Mouse (Mus musculus) layer of hippocampus, adult 9-10 months (tissue): Measurements from ENCODE around the gene Spata1.
"Not testable (repeated sequence)": the region's sequence is repeated elsewhere in the genome, so short reads cannot be mapped to it uniquely, and the experiment has no call there.

Source experiments
- DNase-seq: peaks from one replicate; pipeline ENCODE4 v3.0.0; 2022; ENCODE audit warnings: low spot score

Gene Spata1

GRCm38 (mm10) chr3:146451375-146451774, 48.2 kb downstream of the Spata1 start:
- DNase-seq: no peak

GRCm38 (mm10) chr3:146450371-146450841, 49.1 kb downstream of the Spata1 start:
- DNase-seq: peak; percentile 89

- DNase-seq: no peak
Measured at GRCm38 (mm10) chr3:146449745-146450250, 49.8 kb downstream of the Spata1 start, which contains the start of gene Ctbs. TSS of gene Ctbs (plus strand) at chr3:146449795.

DNA sequence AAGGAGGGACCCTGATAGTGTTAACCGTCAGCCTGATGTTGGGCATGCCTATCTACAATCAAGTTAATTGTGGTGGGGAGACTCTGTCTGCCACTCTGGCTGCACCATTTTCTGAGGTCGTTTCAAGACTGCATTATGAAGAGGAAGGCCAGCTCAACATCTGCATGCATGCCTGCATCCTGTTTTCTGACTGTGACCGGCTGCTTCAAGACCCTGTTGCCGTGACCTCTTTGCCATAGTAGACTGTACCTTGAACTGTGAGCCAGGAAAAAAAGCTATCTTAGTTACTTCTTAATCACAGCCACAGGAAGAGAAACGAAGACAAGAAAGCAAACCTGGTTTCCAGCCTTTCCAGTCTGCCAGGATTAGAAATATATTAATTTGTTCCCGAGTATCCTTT, 50.6 kb downstream of the Spata1 start:
- no peak for DNase-seq

GRCm38 (mm10) chr3:146448372-146448771, 51.2 kb downstream of the Spata1 start:
- no peak for DNase-seq

- DNase-seq: no peak
Measured at GRCm38 (mm10) chr3:146447598-146447997, 52.0 kb downstream of the Spata1 start.

- no peak for DNase-seq
Measured at GRCm38 (mm10) chr3:146447156-146447555, 52.4 kb downstream of the Spata1 start.

DNA sequence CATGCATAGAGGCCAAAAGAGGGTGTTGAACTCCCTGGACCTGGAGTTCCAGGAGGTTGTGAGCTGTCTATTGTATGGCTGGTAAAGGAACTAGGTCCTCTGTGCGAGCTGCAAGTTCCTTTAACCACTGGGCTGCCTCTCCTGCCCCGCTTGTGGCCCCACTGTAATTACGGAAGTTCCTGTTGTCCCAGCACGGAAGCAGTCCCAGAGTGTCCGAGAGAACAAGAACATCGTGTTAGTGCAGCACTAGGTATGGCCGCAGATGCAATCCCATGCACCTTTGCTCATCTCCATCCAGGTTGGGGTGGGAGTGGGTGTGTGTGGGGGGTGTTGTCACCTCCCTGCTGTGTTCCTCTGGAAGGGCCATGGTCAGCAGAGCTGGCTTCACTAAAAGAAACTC, 54.7 kb downstream of the Spata1 start:
- no peak for DNase-seq

DNA sequence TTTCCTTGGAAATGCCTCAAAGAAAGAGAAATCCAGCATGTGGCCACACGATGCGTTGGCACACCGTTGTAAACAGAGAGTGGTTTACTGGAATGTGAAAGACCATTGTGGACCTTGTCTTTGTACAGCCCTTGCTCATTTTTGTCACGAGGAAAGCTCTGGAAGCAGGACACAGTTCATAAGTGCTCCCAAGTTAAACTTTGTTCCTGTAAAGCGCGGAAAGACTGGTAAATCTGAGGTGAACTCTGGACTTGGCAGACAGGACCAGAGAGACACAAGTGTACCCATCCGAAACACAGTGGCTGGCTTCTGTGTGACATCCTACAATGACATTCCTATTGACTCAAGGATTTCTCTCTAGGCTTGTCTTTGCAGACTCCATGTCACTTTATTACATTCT, 56.2 kb downstream of the Spata1 start:
- DNase-seq: no peak

DNA sequence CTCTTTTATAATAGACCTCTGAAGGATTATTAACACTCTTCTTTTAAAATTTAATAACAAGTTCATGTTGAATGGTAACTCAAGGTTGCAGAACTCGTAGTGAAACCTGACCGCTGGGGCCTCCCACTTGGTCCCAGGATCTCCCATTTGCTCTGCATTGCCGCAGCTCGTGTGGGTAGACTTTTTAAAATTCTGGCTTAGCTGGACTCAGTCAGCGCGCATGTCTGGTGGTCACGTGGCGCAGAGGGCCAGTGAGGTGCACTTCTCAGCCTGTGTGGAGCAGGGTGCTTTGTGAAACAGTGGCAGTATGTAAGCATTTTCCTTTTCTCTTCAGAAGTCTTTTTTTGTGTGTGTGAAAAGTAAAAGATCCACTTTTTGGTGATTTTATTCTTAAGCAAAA, 56.6 kb downstream of the Spata1 start:
- no peak for DNase-seq

DNA sequence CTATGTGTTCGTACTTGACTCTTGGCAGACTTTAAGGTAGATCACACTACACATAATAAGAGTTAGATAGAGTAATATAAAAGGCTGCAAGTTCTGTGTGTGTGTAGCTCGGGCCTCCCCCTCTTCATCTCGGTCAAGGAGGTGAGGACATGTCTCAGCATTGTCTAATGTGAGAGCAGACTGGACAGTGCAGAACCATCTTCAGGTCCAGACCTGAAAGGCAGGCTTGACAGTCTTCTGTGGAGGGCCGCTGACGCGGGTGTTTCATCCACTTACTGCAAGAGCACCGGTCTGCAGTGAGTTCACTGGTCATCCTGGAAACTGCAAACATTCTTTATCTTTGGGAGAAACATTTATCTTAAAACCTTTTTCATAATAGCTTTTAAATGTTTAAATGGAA, 57.1 kb downstream of the Spata1 start:
- no peak for DNase-seq

- no peak for DNase-seq
Measured at GRCm38 (mm10) chr3:146440422-146440821, 59.1 kb downstream of the Spata1 start.

DNA sequence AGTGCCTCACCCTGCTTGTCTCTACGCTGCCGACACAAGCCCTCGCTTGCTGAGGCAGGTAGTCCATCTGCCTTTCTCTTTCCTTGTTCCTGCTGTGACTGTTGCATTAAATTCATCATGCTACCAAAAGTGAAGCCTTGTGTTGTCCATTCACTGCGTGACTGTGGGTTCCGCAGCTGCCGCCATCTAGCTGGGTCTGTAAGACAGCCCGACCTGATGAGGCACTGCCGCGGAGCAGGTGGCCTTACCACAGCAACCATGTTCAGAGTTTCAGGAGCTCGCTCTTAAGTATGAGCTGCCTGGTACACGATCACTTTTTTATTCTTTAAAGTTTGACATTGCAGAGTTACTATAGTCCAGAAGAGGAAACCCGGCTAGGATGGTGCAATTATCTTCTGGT, 59.5 kb downstream of the Spata1 start:
- DNase-seq: no peak

DNA sequence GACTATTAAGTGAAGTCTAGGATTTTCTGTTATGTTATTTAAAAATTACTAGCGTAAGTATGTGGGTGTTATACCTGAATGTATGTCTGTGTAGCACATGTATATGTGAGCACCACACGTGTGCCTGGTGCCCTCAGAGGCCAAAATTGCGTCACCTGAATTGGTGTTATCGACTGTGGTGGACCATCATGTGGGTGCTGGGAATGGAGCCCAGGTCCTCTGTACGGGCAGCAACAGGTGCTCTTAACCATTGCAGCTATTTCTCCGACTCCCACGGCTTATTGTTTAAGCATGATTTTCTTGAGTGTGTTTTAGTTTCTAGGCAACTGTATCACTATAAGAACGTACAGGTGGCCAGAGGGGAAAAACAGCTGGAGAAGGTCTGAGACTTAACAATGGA, 63.4 kb downstream of the Spata1 start:
- DNase-seq: no peak

DNA sequence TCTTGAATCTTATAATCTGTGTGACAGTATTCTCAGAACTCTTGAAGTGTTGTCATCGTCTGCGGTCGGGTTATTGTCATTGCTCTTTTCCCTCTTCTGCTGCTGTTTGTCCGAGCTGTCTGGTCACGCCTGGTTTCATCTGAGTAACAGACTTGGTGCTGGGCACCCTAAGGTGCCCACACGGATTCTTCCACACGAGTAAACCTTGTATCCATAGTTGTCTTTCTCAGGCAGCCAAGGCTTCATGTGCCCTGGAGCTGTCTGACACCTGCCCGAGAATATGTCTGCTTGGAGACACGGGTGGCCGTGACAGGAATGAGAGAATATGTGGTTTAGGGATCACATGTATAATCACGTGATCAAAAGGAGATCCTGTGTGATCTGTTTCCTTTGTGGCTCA, 64.0 kb downstream of the Spata1 start:
- DNase-seq: no peak

- DNase-seq: no peak
Measured at GRCm38 (mm10) chr3:146434686-146435085, 64.9 kb downstream of the Spata1 start.

DNA sequence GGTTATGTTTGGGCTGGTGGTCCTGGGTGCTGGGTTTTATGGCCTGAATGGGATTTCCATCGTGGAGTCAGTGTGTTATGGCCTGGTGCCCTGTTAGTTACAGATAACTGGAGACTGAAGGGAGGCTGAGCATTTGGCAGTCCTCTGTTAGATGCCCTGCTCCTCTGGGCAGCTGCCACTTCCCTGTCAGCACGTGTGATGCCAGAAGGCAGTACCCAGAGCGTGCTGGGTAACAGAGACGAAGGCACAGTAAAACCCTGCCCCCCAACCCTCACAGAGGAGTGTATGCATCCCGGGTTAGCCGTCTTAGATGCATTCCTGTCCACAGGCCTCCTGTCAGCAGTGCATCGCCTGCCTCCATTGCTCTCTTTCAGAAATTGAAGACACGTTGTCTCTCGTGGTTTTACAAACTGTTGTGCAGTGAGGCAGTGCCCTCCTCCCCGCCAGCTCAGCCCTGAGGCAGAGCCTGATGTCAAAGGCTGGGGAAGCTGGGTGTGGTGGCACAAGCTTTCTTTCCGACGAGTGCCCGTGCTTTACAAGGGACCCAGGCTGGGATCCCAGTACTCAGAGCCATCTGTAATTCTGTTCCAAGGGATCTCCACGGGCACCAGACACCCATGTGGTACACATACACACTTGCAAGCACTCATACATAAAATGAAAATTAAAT, 65.7 kb downstream of the Spata1 start:
- DNase-seq: no peak

GRCm38 (mm10) chr3:146433063-146433462, 66.5 kb downstream of the Spata1 start:
- DNase-seq: not testable (repeated sequence)

DNA sequence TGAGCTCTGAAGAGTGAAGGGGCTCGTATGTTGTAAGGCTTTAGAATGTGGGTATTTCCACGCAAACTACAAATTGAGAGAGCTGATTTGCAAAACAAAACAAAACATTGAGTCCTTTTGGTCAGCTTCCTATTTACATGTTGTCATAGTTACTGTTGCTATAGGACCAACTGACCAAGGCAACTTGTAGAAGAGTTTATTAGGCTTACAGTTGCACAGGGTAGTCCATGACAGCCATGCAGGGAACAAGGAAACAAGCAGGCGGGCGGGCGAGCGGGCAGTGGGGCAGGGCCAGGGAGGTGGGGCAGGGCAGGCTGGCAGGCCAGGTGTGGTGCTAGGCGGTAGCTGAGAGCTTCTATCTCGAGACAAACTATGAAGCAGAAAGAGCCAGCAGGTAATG, 73.1 kb downstream of the Spata1 start:
- DNase-seq: no peak

DNA sequence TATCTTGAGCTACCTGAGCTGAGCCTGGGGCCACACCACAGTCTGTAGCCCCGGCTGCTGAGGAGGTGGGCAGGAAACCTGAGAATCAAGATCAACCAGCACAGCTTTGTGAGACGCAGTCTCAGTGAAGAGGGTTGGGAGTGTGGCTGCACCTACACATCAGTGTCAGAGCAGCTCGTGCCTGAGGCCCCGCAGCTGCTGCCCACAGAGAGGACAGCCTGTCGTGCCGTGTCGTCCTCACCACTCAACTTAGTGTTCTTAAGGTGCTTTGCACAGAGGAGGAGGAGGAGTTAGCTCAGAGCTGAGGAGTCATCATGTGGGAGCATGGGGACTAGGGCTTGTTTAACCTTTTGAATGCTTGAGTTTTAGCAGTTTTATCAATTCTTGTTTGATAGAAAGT, 73.7 kb downstream of the Spata1 start:
- DNase-seq: no peak

DNA sequence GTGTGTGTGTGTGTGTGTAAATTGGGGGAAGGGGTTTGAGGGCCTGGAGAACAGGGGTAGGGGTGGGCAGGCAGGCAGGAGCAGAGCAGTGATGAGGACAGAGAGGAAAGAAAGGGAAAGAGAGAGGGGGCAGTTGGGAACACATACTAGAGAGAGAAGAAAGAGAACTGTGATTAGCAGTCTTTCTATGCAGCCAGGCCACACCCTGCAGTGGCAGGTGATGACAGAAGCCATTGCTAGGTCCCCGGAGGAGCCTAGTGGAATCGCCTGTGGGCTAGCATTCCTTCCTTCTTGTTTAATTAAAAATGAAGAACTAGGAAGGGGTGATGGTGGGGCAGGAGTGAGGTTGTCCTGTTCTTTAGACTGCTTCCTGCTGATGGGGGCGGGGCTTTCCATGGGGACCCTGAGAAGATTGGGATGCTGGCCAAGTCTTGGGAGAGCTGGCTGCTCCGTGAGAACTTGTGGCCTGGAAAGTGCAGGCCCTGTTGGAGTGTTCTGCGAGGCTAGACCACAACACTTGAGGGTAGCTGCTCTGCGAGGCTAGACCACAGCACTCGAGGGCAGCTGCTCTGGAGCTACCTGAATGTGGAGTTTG, 75.2 kb downstream of the Spata1 start:
- DNase-seq: no peak

DNA sequence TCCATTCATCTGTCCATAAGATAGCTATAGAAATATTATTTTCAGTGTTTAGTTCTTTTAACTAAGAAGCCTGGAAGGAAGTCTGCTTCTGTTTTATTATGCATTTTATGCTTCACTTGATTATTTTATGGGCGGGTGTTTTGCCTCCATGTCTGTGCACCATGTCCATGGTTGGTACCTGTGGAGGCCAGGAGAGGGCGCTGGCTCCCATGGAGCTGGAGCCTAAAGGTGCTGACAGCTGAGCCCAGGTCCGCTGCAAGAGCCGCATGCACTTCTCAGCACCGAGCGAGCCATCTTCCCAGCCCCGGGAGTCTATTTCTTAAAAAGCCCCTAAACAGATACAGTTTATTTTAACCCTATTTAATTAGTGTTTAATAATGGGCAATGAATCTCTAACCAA, 75.8 kb downstream of the Spata1 start:
- DNase-seq: no peak

DNA sequence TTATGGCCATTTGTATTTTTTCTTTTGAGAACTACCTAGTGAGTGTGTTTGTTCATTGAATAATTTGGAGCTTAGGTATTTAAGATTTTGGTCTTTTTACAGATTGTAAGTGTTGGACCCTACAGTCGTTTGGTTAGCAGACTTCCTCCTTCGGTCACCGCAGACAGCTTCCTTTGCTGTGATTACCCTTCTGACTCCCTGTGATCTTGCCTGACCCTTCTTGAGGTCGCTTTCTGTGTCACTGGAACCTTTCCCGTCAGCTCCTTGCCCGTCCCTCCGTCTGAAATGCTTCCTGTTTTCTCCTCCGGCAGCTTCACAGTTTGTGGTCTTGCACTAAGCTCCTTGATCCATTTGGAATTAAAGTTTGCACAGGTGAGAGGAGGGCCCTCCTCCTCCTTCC, 77.8 kb downstream of the Spata1 start:
- DNase-seq: no peak
